Mouse (Mus musculus) left cerebral cortex, adult 8-10 months (tissue): ENCODE data around the gene Ankrd31. TPM values are rescaled to one million over a fixed set of nuclear protein-coding genes. Genes with fewer than 3 reads are reported as not detected.
"Not testable (repeated sequence)": the region's sequence is repeated elsewhere in the genome, so short reads cannot be mapped to it uniquely, and the experiment has no call there.

ENCODE experiments used
- DNase-seq, 2 experiments: peaks; one replicate each; pipeline ENCODE4 v3.0.0; 2022; ENCODE audit warnings: low spot score in 2 of 2
- total RNA-seq, 4 experiments: library from RNA; stranded (reverse); gene quantifications; 2 replicates each; pipeline ENCODE4 v1.2.4; 2022

Gene Ankrd31
- total RNA-seq, 4 experiments from 2014 or later = 0.12 to 0.44 (median 0.34) TPM

DNA sequence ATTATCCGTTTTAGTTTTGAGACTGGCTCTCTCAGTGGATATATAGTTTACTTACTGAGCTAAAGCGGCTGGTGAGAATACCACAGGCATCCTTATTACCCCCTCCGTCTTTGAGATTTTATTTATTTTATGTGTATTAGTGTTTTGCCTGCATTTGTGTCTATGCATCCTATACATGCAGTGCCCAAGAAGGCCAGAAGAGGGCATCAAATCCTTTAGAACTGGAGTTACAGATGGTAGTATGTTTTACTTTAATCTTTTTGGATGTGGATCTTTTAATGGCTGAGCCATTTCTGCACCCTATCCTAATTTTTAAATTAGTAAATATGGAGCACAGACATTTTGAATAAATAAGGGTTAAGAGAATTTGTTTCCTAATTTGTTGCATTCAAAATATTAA, 107.1 kb downstream of the Ankrd31 start:
- DNase-seq = peak; percentile 28 to 59

- DNase-seq = no peak
These were observed 111.1 kb downstream of the Ankrd31 start for GRCm38 (mm10) chr13:96859161-96859560.

- no peak for DNase-seq
These were observed 122.7 kb downstream of the Ankrd31 start for GRCm38 (mm10) chr13:96870742-96871141.

- no peak for DNase-seq
These were observed 126.0 kb downstream of the Ankrd31 start for GRCm38 (mm10) chr13:96874071-96874470.

- peak; percentile 10 to 27 for DNase-seq
These were observed 130.4 kb downstream of the Ankrd31 start for GRCm38 (mm10) chr13:96878220-96879057.

GRCm38 (mm10) chr13:96884534-96884933, 136.5 kb downstream of the Ankrd31 start:
- DNase-seq = no peak

DNA sequence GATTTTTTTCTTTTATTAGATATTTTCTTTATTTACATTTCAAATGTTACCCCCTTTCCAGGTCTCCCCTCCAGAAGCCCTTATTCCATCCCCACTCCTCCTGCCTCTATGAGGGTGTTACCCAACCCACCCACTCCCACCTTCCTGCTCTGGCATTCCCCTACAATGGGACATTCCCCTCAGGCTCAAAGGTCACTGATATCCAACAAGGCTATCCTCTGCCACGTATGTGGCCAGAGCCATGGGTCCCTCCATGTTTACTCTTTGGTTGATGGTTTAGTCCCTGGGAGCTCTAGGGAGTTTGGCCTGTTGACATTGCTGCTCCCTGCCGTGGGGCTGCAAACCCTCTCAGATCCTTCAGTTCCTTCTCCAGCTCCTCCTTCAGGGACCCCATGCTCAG, 141.9 kb downstream of the Ankrd31 start:
- DNase-seq = no peak

DNA sequence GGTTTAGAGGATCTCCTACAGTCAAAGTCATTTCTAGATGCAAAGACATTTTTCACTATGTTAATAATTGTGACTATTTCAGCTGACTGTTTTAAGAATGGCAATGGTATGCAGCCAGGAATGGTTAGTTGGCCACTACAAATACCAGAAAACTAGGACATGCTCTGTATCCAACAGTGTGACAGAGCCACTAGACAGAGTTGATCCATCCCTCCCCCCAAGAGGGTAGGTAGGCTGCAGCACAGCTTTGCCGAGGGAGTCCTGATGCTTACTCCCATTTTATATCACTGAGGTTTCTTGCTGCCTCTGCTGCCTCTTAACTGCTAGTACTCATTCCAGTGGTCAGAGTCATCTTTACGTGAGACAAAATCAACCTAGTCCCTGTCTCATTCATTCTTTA, 147.1 kb downstream of the Ankrd31 start:
- no peak for DNase-seq

GRCm38 (mm10) chr13:96906717-96907116, 158.6 kb downstream of the Ankrd31 start:
- no peak for DNase-seq

DNA sequence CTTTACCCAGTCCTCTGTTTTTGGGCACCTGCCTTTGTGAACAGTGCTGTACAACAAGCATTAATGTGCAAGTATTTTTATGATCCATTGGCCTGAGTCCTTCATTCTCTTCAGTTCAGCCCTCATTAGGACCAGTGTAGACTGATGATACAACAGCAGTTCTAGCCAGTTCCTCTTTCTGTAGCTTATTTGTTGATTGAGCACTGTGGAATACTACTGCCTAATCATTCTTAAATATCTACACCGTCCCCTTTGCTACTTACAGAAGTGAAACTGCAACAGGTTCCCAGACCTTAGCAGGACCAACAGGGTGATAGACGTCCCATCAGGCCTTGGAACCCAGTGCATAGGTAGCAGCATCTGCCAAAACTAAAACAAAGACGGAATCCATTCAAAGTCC, 163.1 kb downstream of the Ankrd31 start:
- DNase-seq = no peak

- not testable (repeated sequence) for DNase-seq
These were observed 175.1 kb downstream of the Ankrd31 start for GRCm38 (mm10) chr13:96923134-96923533.

- peak in 1 of 2 experiments; percentile 41 for DNase-seq
These were observed 176.2 kb downstream of the Ankrd31 start, which contains the start of gene Gcnt4 for GRCm38 (mm10) chr13:96923999-96924961. Gcnt4 (plus strand) TSS chr13:96924689.

DNA sequence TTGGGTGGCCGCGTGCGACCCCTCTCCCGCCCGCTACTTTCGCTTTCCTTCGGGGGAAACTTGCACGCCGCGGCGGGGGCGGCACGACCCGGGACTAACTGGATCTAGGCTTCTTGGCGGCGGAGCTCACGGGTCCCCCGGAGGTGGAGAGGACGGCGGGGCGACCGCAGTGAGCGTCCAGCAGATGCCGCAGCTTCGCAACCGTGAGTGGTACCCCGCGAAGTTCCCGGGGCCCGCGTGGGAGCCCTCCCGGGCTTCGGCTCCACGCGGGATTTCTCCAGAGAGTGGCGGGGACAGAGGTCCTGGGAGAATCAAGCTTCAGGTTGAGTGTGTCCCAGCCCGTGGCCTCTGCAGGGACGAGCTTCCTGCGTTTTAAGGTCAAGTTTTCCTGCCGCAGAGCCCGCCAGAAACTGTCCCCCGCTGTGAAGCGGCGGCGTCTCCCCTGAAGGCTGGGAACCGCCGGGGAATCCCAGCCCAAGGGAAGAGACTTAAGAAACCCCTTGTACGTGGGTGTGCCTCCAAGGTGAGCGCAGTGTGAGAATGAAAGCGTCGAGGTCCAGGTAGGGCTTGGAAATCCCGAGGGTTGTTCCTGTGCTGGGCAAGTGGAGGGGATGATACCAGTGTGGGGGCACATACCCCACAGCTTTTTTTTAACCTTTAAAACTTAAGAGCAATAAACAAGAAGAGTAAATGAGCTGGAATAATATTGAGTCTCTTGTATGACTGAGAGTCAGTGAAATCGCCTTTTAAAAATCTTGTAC, 177.1 kb downstream of the Ankrd31 start:
- no peak for DNase-seq

DNA sequence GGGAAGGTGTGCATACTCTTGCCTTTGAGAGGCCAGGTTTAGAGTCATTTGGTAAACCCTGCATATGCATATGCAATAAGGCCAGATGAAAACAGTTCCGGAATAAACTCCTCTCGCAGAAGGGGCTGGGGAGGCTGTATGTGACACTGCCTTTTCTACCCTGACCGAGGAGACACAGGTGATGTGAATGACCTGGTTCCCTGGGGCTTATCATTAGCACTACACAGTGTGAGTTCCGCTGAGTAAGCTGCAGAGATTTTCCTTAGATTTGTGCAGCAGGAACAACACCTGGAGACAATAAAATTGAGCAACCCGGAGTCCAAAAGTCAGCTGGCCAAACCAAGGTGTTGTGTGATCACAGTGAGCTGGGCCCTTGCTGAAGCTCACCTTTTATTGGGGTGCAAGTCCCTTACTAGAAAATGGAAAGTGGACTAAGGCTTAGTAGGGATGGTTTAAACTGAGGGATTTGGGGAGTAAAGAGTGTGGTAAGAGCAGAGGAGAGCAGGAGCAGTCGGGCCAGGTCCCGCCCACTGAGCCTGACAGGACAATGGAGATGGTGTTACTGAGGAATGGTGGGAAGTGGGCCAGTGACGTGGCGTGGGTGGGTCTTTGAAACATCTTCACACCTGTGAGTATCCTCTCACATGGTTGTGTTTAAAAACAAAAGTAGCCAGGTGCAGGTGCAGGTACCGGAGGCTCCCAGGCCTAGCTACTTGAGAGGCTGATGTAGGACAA, 178.1 kb downstream of the Ankrd31 start:
- DNase-seq = peak in 1 of 2 experiments; percentile 40

DNA sequence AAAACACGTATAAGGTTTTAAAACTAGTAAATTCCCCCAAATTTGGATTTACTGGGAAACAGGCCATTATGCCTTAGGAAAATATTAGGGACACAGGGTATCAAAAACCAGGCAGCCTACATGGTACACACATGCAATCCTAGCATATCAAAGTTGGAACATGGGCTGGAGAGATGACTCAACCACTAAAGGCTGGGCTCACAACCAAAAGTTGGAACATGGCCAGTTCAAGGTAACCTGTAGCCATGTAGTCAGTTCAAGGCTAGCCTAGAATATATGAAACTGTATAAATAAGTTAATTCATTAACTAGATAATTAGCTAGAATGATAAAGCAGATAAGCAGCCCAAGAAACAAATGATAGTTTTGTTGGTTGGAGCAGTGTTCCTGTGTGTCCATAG, 179.7 kb downstream of the Ankrd31 start:
- DNase-seq = no peak

DNA sequence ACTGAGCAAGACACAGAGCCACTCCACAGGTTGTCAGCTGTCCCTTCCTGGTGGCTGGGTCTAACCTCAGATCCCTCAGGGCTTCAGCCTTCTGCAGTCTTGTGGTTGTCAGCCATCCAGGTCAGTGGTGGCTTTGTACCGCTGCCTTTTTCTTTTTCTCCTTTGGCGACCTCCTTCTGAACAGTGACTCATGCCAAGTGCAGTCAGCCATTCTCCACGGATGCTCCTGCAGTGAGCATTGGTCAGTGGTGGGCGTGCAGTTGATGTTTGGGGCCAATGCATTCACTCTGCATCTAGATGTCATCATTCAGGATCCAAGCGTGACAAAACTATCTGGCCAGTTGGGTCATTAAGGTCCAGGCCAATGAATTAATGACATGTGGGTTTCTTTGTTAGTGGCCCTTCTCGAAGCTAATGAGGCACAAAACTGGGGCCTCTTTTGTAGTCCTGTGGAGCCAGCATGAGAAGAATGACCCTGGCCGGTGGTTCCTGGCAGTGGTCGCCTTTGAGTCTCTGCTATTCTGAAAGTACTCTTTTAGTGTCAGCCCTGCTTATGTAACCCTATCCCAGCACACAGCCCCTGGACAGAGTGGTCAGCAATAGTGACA, 180.5 kb downstream of the Ankrd31 start:
- peak in 1 of 2 experiments; percentile 68 for DNase-seq

GRCm38 (mm10) chr13:96932745-96933144, 184.7 kb downstream of the Ankrd31 start:
- DNase-seq = peak in 1 of 2 experiments; percentile 87

DNA sequence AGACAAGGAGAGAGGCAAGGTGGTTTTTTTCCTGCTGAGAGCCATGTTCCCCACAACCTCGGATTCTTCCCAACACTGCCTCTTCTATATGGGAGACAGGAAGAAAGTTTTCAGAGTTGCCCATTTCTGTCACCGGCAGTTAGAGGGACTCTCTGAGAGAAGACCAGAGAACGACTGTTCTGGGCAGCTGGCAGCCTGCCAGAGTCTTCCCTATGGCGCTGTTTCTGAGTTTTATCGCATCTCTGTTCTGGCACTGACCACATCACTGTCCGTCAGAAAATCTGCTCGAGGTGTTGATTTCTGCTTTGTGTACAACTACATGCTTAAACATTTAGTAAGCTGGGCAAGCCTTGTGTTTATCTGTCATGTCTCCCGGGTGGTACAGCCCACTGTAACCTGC, 185.3 kb downstream of the Ankrd31 start:
- DNase-seq = no peak

DNA sequence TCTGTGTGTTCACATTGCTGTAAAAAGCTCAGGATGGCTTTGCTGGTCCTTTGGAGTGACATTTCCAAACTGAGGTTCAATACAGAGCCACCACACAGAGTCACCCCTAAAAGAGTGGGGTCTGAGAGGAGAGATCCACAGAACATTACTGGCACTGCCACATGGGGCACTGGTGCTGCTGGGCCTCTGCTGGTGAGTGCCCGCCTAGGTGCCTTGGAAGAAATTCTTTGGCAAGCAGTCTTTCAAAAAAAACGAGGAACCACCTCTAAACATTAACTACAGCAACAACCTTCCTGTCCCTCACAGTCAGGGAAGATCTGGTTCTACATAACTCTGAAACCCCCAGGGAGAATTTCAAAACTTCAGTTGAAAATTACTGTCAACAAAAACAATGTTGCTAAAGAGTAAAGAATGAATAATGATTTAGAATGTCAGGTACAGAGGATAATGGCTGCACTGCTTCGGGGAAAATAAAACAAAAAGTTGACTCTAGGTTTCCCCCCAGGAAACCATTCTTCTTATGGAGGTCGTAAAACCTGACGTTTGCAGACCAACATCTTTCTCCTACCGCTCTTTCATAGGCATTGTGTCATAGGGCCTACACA, 188.2 kb downstream of the Ankrd31 start:
- no peak for DNase-seq
